Mouse (Mus musculus) neural tube, embryonic 14.5 days (tissue): ENCODE data around the gene Srcin1. TPM values are rescaled to one million over a fixed set of nuclear protein-coding genes. Genes with fewer than 3 reads are reported as not detected.

ENCODE experiments used
- ATAC-seq: fragments of 200-750 bp; cut with Nextera tagmentation; 2 replicates; pipeline ENCODE4 v1.8.0; 2017; ENCODE audit warnings: low read depth, mild to moderate bottlenecking, moderate TSS enrichment, moderate library complexity
- H3K27ac ChIP-seq: fragments of 300-500 bp; sonication (generic); 2 replicates; pipeline ENCODE4 v1.5.1; 2014; ENCODE audit warnings: low read depth, mild to moderate bottlenecking, control low read depth, low read length, moderate library complexity, mixed read lengths
- H3K27me3 ChIP-seq: fragments of 300-500 bp; sonication (generic); 2 replicates; pipeline ENCODE4 v1.6.1; 2014; ENCODE audit warnings: low read length; ENCODE audit not compliant: control insufficient read depth, insufficient read depth
- H3K36me3 ChIP-seq: fragments of 300-500 bp; sonication (generic); 2 replicates; pipeline ENCODE4 v1.6.1; 2014; ENCODE audit warnings: low read length, mixed read lengths; ENCODE audit not compliant: control insufficient read depth, insufficient read depth
- H3K4me1 ChIP-seq: fragments of 300-500 bp; sonication (generic); 2 replicates; pipeline ENCODE4 v1.6.1; 2014; ENCODE audit warnings: low read length; ENCODE audit not compliant: control insufficient read depth, insufficient read depth
- H3K4me2 ChIP-seq: fragments of 300-500 bp; sonication (generic); 2 replicates; pipeline ENCODE4 v1.6.1; 2014; ENCODE audit warnings: mild to moderate bottlenecking, low read depth, low read length, control low read depth
- H3K4me3 ChIP-seq: fragments of 300-500 bp; sonication (generic); 2 replicates; pipeline ENCODE4 v1.5.1; 2014; ENCODE audit warnings: low read depth, low read length, control low read depth, mixed read lengths
- H3K9ac ChIP-seq: fragments of 300-500 bp; sonication (generic); replicated peaks from 2 replicates; pipeline ENCODE4 v1.6.1; 2014; ENCODE audit warnings: low read depth, mild to moderate bottlenecking, control low read depth, low read length, mixed read lengths
- H3K9me3 ChIP-seq: fragments of 300-500 bp; sonication (generic); 2 replicates; pipeline ENCODE4 v1.6.1; 2016; ENCODE audit warnings: low read length; ENCODE audit not compliant: control insufficient read depth
- WGBS: fragments of 180-500 bp; shearing (Covaris S2); extraction: QIAGEN DNeasy Blood & Tissue Kit; methylation state at CpG from one replicate; pipeline ENCODE4 v1.1.7; 2014; 5-methylcytosine and 5-hydroxymethylcytosine counted together
- polyA plus RNA-seq: library from polyadenylated mRNA; unstranded; fragments of >200 nt; fragmentation: Nextera tagmentation; extraction: Ambion mirVana; gene quantifications from 2 replicates; pipeline ENCODE4 v1.2.1, GENCODE M21; 2014

Srcin1 gene
- polyA plus RNA-seq, 1 experiment from 2014 or later, result 8.1 TPM

- no peaks in the 10 kb centered on the region for H3K36me3 ChIP-seq
- no peak overlapping the region for H3K4me3 ChIP-seq
- 0 out of 2 replicates have a peak overlapping the region, but pooled peaks have one; percentile 16 for H3K9ac ChIP-seq
- 8% methylated on average over 11 of the region's 11 CpGs for WGBS
- peaks cover 79% of the 10 kb centered on the region for H3K4me1 ChIP-seq
- H3K9me3 ChIP-seq, result no peaks in the 10 kb centered on the region
- ATAC-seq, result no peak
- H3K4me2 ChIP-seq, result no peak overlapping the region
- peaks cover 3% of the 10 kb centered on the region; the same call in 1 of the 2 replicates for H3K27me3 ChIP-seq
- H3K27ac ChIP-seq, result no peak overlapping the region
Measured at GRCm38 (mm10) chr11:97567480-97567879, 8.5 kb downstream of the Srcin1 start.

DNA sequence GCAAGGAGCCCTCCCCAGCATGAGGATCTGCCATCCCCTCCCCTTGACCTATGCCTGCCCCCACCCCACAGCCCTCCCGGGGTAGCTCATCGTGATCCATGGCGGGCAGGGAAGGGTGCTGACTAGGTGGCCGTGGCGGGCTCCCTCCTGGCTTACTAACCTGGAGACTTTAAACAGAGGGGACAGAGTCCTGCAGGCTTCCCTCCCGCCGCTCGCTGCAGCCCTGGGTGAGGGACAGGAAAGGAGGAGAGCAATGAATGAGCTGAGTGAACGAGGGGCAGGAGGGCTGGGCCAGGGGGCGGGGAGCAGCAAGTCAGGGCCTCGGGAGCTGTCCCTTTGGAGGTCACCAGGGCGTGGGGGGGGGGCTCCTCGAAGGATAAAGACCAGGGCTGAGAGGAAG is 9.4 kb downstream of the Srcin1 start:
- Histone ChIP-seq H3K4me2 (no peak overlapping the region), H3K27ac (no peak overlapping the region), H3K9ac (no peak overlapping the region), H3K4me1 (peaks cover 70% of the 10 kb centered on the region), H3K36me3 (no peaks in the 10 kb centered on the region), H3K27me3 (peaks cover 3% of the 10 kb centered on the region; the same call in 1 of the 2 replicates), H3K4me3 (no peak overlapping the region), H3K9me3 (no peaks in the 10 kb centered on the region)
- no peak for ATAC-seq
- 6% methylated on average over 13 of the region's 13 CpGs for WGBS

GRCm38 (mm10) chr11:97563730-97564129 is 12.3 kb downstream of the Srcin1 start:
- Histone ChIP-seq H3K36me3 (no peaks in the 10 kb centered on the region), H3K4me1 (peaks cover 55% of the 10 kb centered on the region), H3K4me3 (no peak overlapping the region), H3K27me3 (peaks cover 3% of the 10 kb centered on the region; the same call in 1 of the 2 replicates), H3K4me2 (no peak overlapping the region), H3K9ac (0 out of 2 replicates have a peak overlapping the region, but pooled peaks have one; percentile 25), H3K27ac (no peak overlapping the region), H3K9me3 (no peaks in the 10 kb centered on the region)
- WGBS, result 23% methylated on average over 14 of the region's 14 CpGs
- ATAC-seq, result no peak

DNA sequence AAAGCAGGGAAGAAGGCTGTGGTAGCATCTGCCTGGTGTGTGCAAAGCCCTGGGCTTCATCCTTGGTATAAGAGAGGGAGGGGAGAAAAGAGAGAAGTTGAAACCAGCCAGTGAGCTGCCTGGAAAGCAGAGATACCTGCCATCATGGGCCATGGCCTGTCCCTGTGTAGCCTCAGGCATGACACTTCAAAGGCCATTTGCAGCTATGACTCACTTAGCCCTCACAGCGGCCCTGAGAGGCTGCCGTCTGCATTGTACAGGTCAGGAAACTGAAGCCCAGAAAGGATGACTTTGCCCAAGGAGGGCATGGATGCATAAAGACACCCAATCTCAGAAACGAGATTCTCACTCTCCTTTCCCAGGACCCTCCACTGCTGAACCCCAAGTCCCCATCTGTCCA is 13.4 kb downstream of the Srcin1 start:
- no peak for ATAC-seq
- H3K4me2 ChIP-seq, result no peak overlapping the region
- no peak overlapping the region for H3K27ac ChIP-seq
- no peaks in the 10 kb centered on the region for H3K9me3 ChIP-seq
- 56% methylated on average over 3 of the region's 3 CpGs for WGBS
- peaks cover 3% of the 10 kb centered on the region; the same call in 1 of the 2 replicates for H3K27me3 ChIP-seq
- no peak overlapping the region for H3K4me3 ChIP-seq
- no peaks in the 10 kb centered on the region for H3K36me3 ChIP-seq
- peaks cover 48% of the 10 kb centered on the region for H3K4me1 ChIP-seq
- H3K9ac ChIP-seq, result no peak overlapping the region

- Histone ChIP-seq H3K36me3 (no peaks in the 10 kb centered on the region), H3K4me3 (no peak overlapping the region), H3K4me2 (no peak overlapping the region), H3K4me1 (peaks cover 35% of the 10 kb centered on the region; the same call in 1 of the 2 replicates), H3K27ac (no peak overlapping the region), H3K27me3 (no peaks in the 10 kb centered on the region), H3K9ac (no peak overlapping the region; the same call in 1 of the 2 replicates), H3K9me3 (no peaks in the 10 kb centered on the region)
- 40% methylated on average over 17 of the region's 17 CpGs for WGBS
- no peak for ATAC-seq
Measured at GRCm38 (mm10) chr11:97560210-97560963, 15.6 kb downstream of the Srcin1 start.

DNA sequence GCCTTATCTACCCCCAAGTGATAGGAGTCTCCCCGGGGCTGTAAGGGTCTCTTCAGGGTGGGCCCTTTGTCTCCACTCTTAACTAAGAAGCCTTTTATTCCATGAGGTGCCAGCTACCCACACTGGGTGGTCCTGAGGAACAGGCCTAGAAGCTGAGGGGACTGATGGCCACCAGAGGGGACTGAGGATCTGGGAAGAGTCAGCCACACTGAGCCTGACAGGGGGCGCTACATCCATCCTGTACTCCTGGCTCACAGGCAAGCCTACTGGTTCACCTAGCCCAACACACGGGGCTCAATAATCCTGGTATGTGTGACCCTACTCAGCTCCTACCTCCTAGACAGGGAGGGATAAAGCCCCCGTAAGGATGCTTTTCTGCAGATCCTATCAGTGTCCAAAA is 16.4 kb downstream of the Srcin1 start:
- Histone ChIP-seq H3K9ac (no peak overlapping the region; the same call in 1 of the 2 replicates), H3K9me3 (no peaks in the 10 kb centered on the region), H3K36me3 (no peaks in the 10 kb centered on the region), H3K27ac (no peak overlapping the region), H3K27me3 (no peaks in the 10 kb centered on the region), H3K4me3 (no peak overlapping the region), H3K4me2 (no peak overlapping the region), H3K4me1 (peaks cover 28% of the 10 kb centered on the region; the same call in 1 of the 2 replicates)
- ATAC-seq, result no peak
- WGBS, result 40% methylated on average over 4 of the region's 4 CpGs

DNA sequence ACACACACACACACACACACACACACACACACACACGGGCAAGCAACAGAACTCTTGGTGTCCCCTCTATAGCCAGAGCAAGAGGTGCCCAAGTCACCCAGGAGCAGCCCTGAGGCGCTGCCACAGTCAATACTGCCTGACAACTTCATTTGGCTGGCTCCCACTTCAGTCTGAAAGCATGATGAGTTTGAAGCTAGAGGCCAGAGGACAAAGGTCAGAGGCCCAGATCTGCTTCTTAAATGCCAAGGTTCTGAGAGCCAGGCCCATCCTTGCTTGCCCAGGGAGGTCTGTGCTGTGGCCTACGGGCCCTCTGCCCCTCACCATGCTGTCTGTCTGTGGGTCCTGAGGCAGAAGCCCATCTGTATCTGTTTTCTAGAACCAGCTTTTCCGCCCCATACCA is 18.1 kb downstream of the Srcin1 start:
- Histone ChIP-seq H3K9me3 (no peaks in the 10 kb centered on the region), H3K36me3 (no peaks in the 10 kb centered on the region), H3K27ac (no peak overlapping the region), H3K9ac (no peak overlapping the region), H3K4me1 (peaks cover 24% of the 10 kb centered on the region), H3K4me2 (no peak overlapping the region), H3K27me3 (no peaks in the 10 kb centered on the region), H3K4me3 (no peak overlapping the region)
- ATAC-seq, result no peak
- WGBS, result 36% methylated on average over 4 of the region's 4 CpGs

- Histone ChIP-seq H3K4me2 (no peak overlapping the region), H3K4me3 (no peak overlapping the region), H3K27me3 (no peaks in the 10 kb centered on the region), H3K27ac (no peak overlapping the region), H3K4me1 (peaks cover 31% of the 10 kb centered on the region), H3K9me3 (no peaks in the 10 kb centered on the region), H3K9ac (no peak overlapping the region), H3K36me3 (no peaks in the 10 kb centered on the region)
- no peak for ATAC-seq
- WGBS, result 19% methylated on average over 7 of the region's 7 CpGs
Measured at GRCm38 (mm10) chr11:97556569-97557408, 19.2 kb downstream of the Srcin1 start.

DNA sequence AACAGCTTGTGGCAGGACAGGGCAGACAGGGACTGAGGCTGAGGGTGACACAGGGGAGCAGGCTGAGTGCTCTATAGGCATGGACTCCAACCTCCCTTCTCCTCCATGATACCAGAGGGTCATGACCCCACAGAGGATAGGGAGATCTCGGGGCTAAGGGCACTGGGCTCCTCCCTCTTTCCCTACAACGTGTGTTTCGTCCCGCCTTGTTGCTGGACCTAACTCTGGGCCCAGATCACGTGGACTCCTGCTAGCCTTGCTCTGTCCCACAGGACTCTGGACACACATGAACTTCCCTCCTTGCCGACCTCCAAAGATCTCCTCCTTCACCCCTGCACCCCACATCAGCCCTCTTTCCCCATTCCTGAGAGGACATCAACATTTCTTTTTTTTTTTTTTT is 20.8 kb downstream of the Srcin1 start:
- Histone ChIP-seq H3K4me1 (peaks cover 29% of the 10 kb centered on the region), H3K27me3 (no peaks in the 10 kb centered on the region)
- ATAC-seq, result no peak

More for the DNA sequence above, 20.8 kb downstream of the Srcin1 start:
- 47% methylated on average over 6 of the region's 6 CpGs for WGBS
- Histone ChIP-seq H3K27ac (no peak overlapping the region), H3K4me3 (no peak overlapping the region), H3K36me3 (no peaks in the 10 kb centered on the region), H3K9me3 (no peaks in the 10 kb centered on the region), H3K9ac (no peak overlapping the region), H3K4me2 (no peak overlapping the region)
